Mouse (Mus musculus) urinary bladder, adult 18-20 months (tissue): ENCODE measurements around the gene Fgf7.

Source experiments
- DNase-seq, 2 experiments: peaks; one replicate each; pipeline ENCODE4 v3.0.0; 2022; ENCODE audit warnings: low spot score in 2 of 2, mixed read lengths in 2 of 2

Gene Fgf7

GRCm38 (mm10) chr2:126034379-126035005, at the start of gene Fgf7:
Gene Fgf7, plus strand, starts transcription at chr2:126034658.
- no peak for DNase-seq

GRCm38 (mm10) chr2:126002291-126002690, 32.2 kb upstream of the Fgf7 start:
- DNase-seq, result no peak

GRCm38 (mm10) chr2:126006088-126006487, 28.4 kb upstream of the Fgf7 start:
- DNase-seq, result peak; percentile 19 to 50

- no peak for DNase-seq
Measured at GRCm38 (mm10) chr2:126006742-126007141, 27.7 kb upstream of the Fgf7 start.

GRCm38 (mm10) chr2:126014989-126015710, 19.3 kb upstream of the Fgf7 start:
- no peak for DNase-seq

GRCm38 (mm10) chr2:126015763-126016473, 18.5 kb upstream of the Fgf7 start:
- no peak for DNase-seq

- no peak for DNase-seq
Measured at GRCm38 (mm10) chr2:126031186-126031900, 3.1 kb upstream of the Fgf7 start.

- no peak for DNase-seq
Measured at GRCm38 (mm10) chr2:126033114-126033972, 1.1 kb upstream of the Fgf7 start.

GRCm38 (mm10) chr2:126035013-126035770, 734 bp downstream of the Fgf7 start:
- no peak for DNase-seq

- DNase-seq, result no peak
Measured at GRCm38 (mm10) chr2:126036121-126036520, 1.7 kb downstream of the Fgf7 start.

GRCm38 (mm10) chr2:126038221-126039000, 4.0 kb downstream of the Fgf7 start:
- DNase-seq, result no peak

GRCm38 (mm10) chr2:126039414-126039891, 5.0 kb downstream of the Fgf7 start:
- no peak for DNase-seq

- no peak for DNase-seq
Measured at GRCm38 (mm10) chr2:126040651-126041050, 6.2 kb downstream of the Fgf7 start.

- no peak for DNase-seq
Measured at GRCm38 (mm10) chr2:126041237-126041636, 6.8 kb downstream of the Fgf7 start.

GRCm38 (mm10) chr2:126042674-126043073, 8.2 kb downstream of the Fgf7 start:
- DNase-seq, result no peak

- no peak for DNase-seq
Measured at GRCm38 (mm10) chr2:126045621-126046020, 11.2 kb downstream of the Fgf7 start.

- no peak for DNase-seq
Measured at GRCm38 (mm10) chr2:126052749-126053557, 18.5 kb downstream of the Fgf7 start.

- no peak for DNase-seq
Measured at GRCm38 (mm10) chr2:126053657-126054056, 19.2 kb downstream of the Fgf7 start.

GRCm38 (mm10) chr2:126060595-126060994, 26.1 kb downstream of the Fgf7 start:
- no peak for DNase-seq
